Mouse (Mus musculus): ENCODE data around the gene Stpg2.
A peak's percentile ranks its signal among the peaks of the same experiment; 100 is the strongest.
"Not testable (repeated sequence)": the region's sequence is repeated elsewhere in the genome, so short reads cannot be mapped to it uniquely, and the experiment has no call there.

Gene Stpg2

GRCm38 (mm10) chr3:139495939-139496338 is 290.4 kb downstream of the Stpg2 start:
- DNase-seq = no peak

DNA sequence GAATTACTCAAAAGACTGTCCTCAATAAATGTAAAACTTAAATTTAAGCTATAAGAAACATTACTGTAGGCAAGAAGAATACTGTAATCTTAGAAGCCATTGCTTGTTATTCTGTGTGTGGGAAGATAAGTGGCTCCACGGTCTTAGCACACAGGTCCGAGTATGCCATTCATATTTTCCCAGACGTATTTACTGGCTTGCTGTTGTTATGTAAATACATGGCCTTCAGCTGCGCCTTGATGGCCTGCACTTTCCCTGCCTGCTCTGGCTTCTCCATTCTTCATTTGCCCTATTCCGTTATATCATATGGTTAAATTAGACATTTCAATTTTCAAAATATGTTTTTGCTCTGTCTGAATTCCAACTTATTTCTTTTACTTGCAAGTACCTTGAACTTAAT is 296.7 kb downstream of the Stpg2 start:
- no peak for DNase-seq

- peak; percentile 33 for DNase-seq
Measured at GRCm38 (mm10) chr3:139509275-139509985, 303.9 kb downstream of the Stpg2 start.

- DNase-seq = no peak
Measured at GRCm38 (mm10) chr3:139578496-139578895, 373.0 kb downstream of the Stpg2 start.

- no peak for DNase-seq
Measured at GRCm38 (mm10) chr3:139581298-139581697, 375.8 kb downstream of the Stpg2 start.

DNA sequence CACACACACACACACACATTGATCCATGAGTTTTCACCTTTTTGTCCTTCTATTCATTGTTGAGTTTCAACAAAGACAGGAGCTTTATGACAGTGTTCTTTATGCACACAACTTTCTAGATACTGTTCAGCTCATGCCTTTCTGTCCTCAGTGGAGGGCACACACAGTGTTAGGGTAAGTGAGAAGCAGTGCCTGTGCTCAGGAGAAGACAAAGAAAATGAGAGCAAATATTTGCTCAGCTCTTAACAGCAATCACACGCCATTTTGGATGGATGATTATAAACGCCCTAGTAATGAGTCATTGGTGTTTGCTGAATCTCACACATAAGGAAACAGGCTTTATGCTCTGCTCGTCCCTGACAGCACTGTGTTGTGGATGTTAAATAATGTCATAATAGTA is 394.0 kb downstream of the Stpg2 start:
- DNase-seq = no peak

DNA sequence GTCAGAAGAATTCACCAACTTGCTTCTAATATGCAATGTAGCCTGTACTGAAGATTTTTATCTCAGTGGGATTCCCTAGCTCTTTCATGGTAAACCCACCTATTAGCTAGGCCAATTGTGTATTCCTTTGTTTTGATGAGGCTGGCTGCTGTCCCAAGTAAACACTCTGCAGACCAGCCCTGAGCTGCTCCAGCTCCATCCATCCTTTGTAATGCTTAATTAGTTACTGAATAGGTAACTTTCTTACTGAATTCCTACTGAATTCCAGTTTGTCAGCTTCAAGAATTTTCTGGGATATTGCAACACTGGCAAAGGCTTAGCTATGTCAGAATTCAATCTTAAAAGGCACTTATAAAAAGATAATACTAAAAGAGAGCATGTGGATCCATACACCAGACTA is 402.8 kb downstream of the Stpg2 start:
- not testable (repeated sequence) for DNase-seq

GRCm38 (mm10) chr3:139614641-139615040 is 409.1 kb downstream of the Stpg2 start:
- no peak for DNase-seq

DNA sequence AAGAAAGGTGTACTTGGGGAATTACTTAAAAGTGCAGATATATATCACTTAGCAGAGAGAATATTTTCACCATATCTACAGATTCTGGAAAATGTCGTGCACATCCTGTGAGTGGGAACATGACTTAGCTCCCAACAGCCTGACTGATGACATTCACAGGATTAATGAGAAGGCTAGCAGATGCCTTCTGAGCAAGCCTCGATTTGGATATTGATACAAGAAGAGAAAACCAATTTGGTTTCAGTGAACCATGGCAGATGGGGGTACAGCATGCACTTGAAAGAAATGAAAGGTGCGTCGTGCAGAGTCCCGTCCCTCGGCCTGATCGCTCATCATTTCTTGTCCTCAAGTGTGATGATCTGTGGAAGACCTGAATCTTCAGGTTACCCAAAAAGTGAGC is 410.3 kb downstream of the Stpg2 start:
- no peak for DNase-seq

DNA sequence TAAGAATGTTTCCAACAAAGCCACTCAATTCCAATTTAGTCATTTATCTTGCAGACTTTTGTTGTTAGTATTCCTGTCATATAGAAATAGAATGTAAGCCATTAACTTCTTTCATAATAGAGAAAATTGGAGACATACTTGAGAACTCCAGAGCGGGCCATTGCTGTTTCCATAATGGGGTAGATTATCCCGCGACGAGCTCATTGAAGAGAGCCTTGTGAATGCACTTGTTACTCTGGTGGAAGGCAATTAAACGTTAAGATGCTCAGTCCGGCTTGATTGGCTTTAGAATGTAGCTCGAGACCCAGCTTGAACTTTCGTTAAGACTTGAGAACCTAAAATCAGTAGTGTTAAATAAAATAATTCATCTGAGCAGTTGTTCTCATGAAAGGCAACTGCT is 432.4 kb downstream of the Stpg2 start:
- DNase-seq = no peak

GRCm38 (mm10) chr3:139651505-139651904 is 446.0 kb downstream of the Stpg2 start:
- no peak for DNase-seq

- DNase-seq = no peak
Measured at GRCm38 (mm10) chr3:139659416-139659815, 453.9 kb downstream of the Stpg2 start.

DNA sequence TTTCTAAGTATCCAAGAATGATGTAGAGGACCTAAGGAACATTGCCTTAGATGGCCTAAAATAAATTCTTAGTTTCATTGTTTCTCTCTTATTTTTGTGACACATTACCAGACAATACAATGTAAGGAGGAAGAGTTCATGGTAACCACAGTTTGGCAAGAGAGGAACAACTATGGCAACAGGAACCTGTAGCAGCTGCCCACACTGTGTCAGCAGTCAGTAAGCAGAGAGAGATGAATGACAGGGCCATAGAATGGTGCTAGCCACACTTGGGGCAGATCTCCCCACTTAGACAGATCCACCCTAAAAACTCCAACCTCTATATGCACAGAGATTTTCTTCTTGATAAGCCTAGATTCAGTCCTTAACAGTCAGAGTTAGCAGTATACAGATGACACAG is 456.7 kb downstream of the Stpg2 start:
- no peak for DNase-seq

DNA sequence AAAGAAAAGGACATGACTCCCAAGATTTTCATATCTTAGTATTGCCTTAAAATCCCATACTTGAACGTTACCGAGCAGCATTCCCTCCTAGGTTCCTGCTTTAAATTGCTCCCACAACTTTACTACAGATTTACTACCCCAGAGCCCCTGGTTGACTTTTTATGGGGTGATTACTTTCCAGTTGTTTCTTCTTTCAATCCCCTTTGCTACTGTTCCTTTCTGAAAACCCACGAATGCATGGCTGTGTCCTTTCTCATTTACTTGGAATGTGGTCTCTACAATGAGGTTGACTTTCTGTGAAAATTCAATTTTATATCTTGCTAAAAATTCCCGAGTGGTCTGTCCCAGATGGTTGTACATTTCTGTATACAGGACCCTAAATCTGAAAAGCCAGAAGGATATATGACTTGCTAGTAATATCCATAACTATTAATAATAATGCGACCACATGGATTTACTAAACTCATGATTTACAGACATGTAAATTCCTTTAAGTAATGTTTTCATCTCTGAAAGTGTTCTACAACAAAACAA is 458.3 kb downstream of the Stpg2 start:
- DNase-seq = no peak

- no peak for DNase-seq
Measured at GRCm38 (mm10) chr3:139665047-139665446, 459.6 kb downstream of the Stpg2 start.

- no peak for DNase-seq
Measured at GRCm38 (mm10) chr3:139676192-139676591, 470.7 kb downstream of the Stpg2 start.

GRCm38 (mm10) chr3:139676723-139677122 is 471.2 kb downstream of the Stpg2 start:
- peak; percentile 39 for DNase-seq

DNA sequence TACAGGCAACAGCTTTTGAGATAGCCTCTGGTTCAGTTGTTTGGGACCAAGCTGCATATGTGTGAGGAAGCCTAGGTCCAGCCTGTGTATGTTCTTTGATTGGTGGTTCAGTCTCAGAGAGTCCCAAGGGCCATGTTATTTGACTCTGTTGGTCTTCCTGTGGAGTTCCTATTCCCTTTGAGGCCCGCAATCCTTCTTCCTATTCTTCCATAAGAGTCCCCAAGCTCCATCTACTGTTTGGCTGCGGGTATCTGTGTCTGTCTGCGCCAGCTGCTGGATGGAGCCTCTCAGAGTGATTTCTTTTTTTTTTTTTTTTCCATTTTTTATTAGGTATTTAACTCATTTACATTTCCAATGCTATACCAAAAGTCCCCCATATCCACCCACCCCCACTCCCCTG is 498.7 kb downstream of the Stpg2 start:
- DNase-seq = not testable (repeated sequence)

- DNase-seq = not testable (repeated sequence)
Measured at GRCm38 (mm10) chr3:139707396-139707795, 501.9 kb downstream of the Stpg2 start.

GRCm38 (mm10) chr3:139709794-139710193 is 504.3 kb downstream of the Stpg2 start:
- DNase-seq = no peak

DNA sequence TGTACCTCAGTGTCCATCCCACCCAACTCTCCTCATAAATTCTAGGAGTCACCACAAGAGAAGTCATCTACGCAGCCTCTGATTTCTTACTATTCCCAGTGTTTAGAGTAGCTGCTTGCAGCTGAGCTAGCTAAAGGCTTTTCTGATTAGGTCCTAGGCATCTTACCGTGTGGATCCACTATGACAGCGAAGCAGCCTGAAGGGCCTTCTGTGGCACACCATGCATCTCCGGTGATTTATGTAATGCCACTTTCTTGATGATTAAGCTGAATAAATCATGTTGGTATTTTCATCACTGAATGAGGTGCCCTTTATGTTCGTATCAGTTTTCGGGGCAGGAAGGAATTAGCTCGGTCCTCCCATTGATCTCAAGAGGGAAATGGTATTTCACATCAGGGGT is 523.3 kb downstream of the Stpg2 start:
- no peak for DNase-seq

DNA sequence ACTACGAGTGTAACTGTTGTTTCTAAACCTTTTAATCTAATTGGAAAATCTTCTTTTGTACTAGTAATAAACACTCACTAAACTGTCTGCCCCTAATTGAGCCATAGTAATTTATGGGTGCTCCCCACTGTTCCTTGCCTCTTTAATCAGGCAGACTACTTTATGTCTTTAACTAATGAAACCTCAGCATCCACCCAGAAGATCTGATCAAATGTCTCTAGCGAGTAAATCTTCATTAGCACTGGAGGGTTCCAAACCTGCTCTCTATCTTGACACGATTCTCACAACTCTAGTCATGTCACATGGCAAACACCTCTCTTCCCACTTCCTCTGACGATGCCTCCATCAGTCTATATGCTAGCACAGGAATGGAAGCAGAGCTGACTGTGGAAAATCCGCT is 523.8 kb downstream of the Stpg2 start:
- no peak for DNase-seq

DNA sequence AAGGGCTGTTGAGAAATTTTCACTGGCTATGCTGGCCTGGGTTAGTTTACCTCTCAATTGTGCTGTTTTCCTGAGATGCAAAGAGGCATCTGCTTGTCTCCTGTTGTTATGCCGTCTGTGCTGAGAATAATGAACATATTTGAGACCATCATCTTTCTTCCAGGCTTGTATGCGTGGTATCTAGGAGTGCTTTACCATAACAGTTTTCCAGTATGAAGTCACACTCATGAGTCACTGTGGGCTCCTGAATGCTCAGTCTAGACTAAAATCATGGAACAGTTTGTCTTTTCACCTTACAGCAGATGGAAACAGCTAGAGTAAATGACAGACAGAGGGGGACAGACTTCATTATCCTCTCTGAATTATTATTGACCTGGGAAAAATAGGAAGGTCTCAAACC is 527.7 kb downstream of the Stpg2 start:
- DNase-seq = no peak

DNA sequence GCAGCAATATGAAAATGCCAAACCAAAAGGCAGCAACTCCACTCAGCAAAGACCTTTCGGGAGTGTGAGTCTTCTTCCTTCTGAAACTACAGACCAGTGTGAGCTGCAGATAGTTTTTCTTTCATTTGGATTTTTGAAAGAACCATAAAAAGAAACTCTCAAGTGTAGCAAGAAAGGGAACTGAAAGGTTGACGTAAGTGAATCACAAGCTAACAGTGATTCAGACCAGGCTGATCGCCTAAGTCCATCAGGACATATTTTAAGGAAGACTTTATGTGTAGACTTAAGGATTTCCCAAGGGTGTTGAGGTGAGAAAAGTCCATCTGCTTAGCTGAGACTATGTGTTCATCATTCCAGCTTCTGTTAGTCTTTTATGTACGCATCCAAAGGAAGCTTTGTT is 533.9 kb downstream of the Stpg2 start:
- DNase-seq = no peak

All from cerebellum, adult 9-11 months (tissue).